ENCODE assay signal across 9 mouse cellular contexts in the genomic region with DNA sequence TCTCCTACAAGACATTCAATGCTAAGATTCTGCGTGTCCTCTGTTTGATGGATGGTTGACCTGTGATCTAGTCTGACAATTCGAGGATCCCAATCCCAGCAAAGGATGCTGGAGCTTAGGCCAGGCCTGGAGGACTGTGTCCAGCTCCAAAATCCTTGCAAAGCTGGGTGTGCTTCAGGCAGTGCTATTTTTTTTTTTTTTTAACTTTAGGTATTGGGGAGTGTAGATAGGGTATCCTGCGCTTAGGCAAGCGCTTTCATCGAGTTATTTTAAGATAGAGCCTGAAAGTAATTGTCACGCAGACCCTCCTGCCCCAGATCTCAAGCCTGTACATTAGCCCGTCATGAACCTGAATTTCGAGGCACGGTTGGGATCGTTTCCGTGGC. TPM values are rescaled to one million over a fixed set of nuclear protein-coding genes. Genes with fewer than 3 reads are reported as not detected.
DNase-seq lines count a peak whose midpoint lies in the region; ATAC-seq and TF ChIP-seq lines count a peak whose summit lies in the region.
"Had no signal": no experiment of that assay in that cellular context is flagged by ENCODE, and none has a peak within 500 bp of the region (broad histone marks: within the 10 kb centered on the region; RNA-seq: fewer than 3 reads in every experiment).

No protein-coding gene starts in this region.

- 33% methylated on average over 11 of the region's 11 CpGs for WGBS in heart, embryonic 14.5 days
- WGBS in hindbrain, embryonic 12.5 days = 38% methylated on average over 11 of the region's 11 CpGs
- WGBS in midbrain, embryonic 10.5 days = 42% methylated on average over 11 of the region's 11 CpGs

- H3K27ac ChIP-seq in heart, embryonic 14.5 days (replicated peaks in 1 of 2; ENCODE audit: control insufficient read depth in 1 of 2, insufficient read depth in 1 of 2, low read depth in 2 of 2, low read length in 2 of 2) = no peak overlapping the region
- H3K27ac ChIP-seq in MEL (ENCODE audit: control insufficient read depth, low read depth, low read length) = peak overlapping the region; percentile 33
- H3K27ac ChIP-seq in hindbrain, embryonic 12.5 days = no peak overlapping the region
- no peak overlapping the region for H3K27ac ChIP-seq in midbrain, embryonic 10.5 days (replicated peaks)

- H3K4me2 ChIP-seq in heart, embryonic 14.5 days (ENCODE audit: low read length) = peak overlapping the region; percentile 74
- peak overlapping the region; percentile 63 for H3K4me2 ChIP-seq in hindbrain, embryonic 12.5 days (replicated peaks)

- peak overlapping the region; percentile 36 to 45 for H3K4me3 ChIP-seq in heart, embryonic 14.5 days (ENCODE audit: control insufficient read depth in 1 of 2, insufficient read depth in 1 of 2, low read depth in 1 of 2, low read length in 2 of 2)
- H3K4me3 ChIP-seq in MEL (ENCODE audit: control insufficient read depth in 1 of 2, insufficient read depth in 1 of 2, low read depth in 2 of 2, low read length in 2 of 2) = peak overlapping the region; percentile 35 to 37; a peak in 3 of 4 replicates
- peak overlapping the region; percentile 43 for H3K4me3 ChIP-seq in hindbrain, embryonic 12.5 days
- H3K4me3 ChIP-seq in midbrain, embryonic 10.5 days = peak overlapping the region; percentile 44

- H3K4me1 ChIP-seq in heart, embryonic 14.5 days (ENCODE audit: control insufficient read depth in 2 of 2, insufficient read depth in 2 of 2, low read length in 2 of 2) = peaks cover 4 to 10% of the 10 kb centered on the region in 2 experiments; a peak in 3 of 4 replicates
- H3K4me1 ChIP-seq in MEL (ENCODE audit: control insufficient read depth in 1 of 2, insufficient read depth in 2 of 2, low read length in 2 of 2) = peaks cover 6 to 11% of the 10 kb centered on the region in 2 experiments; a peak in 3 of 4 replicates
- 0 out of 2 replicates have a peak, but pooled peaks cover 8% of the 10 kb centered on the region for H3K4me1 ChIP-seq in hindbrain, embryonic 12.5 days
- H3K4me1 ChIP-seq in midbrain, embryonic 10.5 days = peaks cover 11% of the 10 kb centered on the region

- no peak for TF ChIP-seq CTCF in MEL (IDR thresholded peaks at IDR 0.05 in 2 of 3, conservative IDR thresholded peaks at IDR 0.05 in 1 of 3; ENCODE audit: control insufficient read depth in 1 of 3, insufficient read depth in 1 of 3, low read depth in 2 of 3, low read length in 3 of 3, poor library complexity in 1 of 3, severe bottlenecking in 1 of 3)

- TF ChIP-seq RAD21 in MEL (IDR thresholded peaks at IDR 0.05; ENCODE audit: low read depth, low read length) = no peak

- TF ChIP-seq POLR2A in MEL (IDR thresholded peaks at IDR 0.05; ENCODE audit: control insufficient read depth in 1 of 2, insufficient read depth in 1 of 2, low read depth in 1 of 2, low read length in 2 of 2, poor library complexity in 1 of 2) = no peak; a peak in 1 of 4 replicates

- peaks cover 54% of the 10 kb centered on the region for H3K27me3 ChIP-seq in heart, embryonic 14.5 days (ENCODE audit: control insufficient read depth, insufficient read depth, low read length)
- H3K27me3 ChIP-seq in MEL (ENCODE audit: control insufficient read depth in 1 of 2, insufficient read depth in 2 of 2, low read length in 2 of 2) = no peaks in the 10 kb centered on the region
- H3K27me3 ChIP-seq in hindbrain, embryonic 12.5 days = peaks cover 53% of the 10 kb centered on the region
- H3K27me3 ChIP-seq in midbrain, embryonic 10.5 days (ENCODE audit: low read depth, poor library complexity, severe bottlenecking) = peaks cover 68% of the 10 kb centered on the region

- intact Hi-C loops in heart, postnatal 10 days (cut with DNase I) = no loop called here

- H3K79me2 ChIP-seq in MEL (ENCODE audit: control insufficient read depth, insufficient read depth, low read length, poor library complexity) = peaks cover 17% of the 10 kb centered on the region

- no peak for ATAC-seq in heart, embryonic 14.5 days (ENCODE audit: insufficient number of reproducible peaks, insufficient read depth, low FRiP score, low read depth)
- ATAC-seq in hindbrain, embryonic 12.5 days (ENCODE audit: low FRiP score) = no peak
- no peak for ATAC-seq in cerebellum, adult (ENCODE audit: insufficient number of reproducible peaks, low FRiP score, low TSS enrichment)

- DNase-seq in heart, postnatal 10 days = no peak
- DNase-seq in MEL (ENCODE audit: low read depth, low spot score) = no peak
- DNase-seq in midbrain, embryonic 10.5 days (ENCODE audit: low spot score) = no peak
- DNase-seq in adrenal gland, postnatal 25 days = no peak
- no peak for DNase-seq in adrenal gland, adult 2 months

- no peak overlapping the region for H3K9ac ChIP-seq in heart, embryonic 14.5 days (ENCODE audit: low read length)
- peak overlapping the region; percentile 39 for H3K9ac ChIP-seq in MEL (ENCODE audit: control insufficient read depth, low read depth, low read length, poor library complexity, severe bottlenecking)
- no peak overlapping the region for H3K9ac ChIP-seq in hindbrain, embryonic 12.5 days

- H3K9me3 ChIP-seq in heart, embryonic 14.5 days (ENCODE audit: control insufficient read depth, low read length) = no peaks in the 10 kb centered on the region
- no peaks in the 10 kb centered on the region for H3K9me3 ChIP-seq in MEL (replicated peaks; ENCODE audit: insufficient read depth, low read length)
- H3K9me3 ChIP-seq in hindbrain, embryonic 12.5 days (replicated peaks) = no peaks in the 10 kb centered on the region
- no peaks in the 10 kb centered on the region for H3K9me3 ChIP-seq in midbrain, embryonic 10.5 days (replicated peaks)

- H3K36me3 ChIP-seq in heart, embryonic 14.5 days (ENCODE audit: control insufficient read depth, insufficient read depth, low read length) = no peaks in the 10 kb centered on the region
- H3K36me3 ChIP-seq in MEL (ENCODE audit: control insufficient read depth in 1 of 2, insufficient read depth in 2 of 2, low read length in 2 of 2) = peaks cover 0 to 15% of the 10 kb centered on the region in 2 experiments
- no peaks in the 10 kb centered on the region for H3K36me3 ChIP-seq in hindbrain, embryonic 12.5 days
- H3K36me3 ChIP-seq in midbrain, embryonic 10.5 days = no peaks in the 10 kb centered on the region

- TF ChIP-seq EP300 in MEL (IDR thresholded peaks at IDR 0.05; ENCODE audit: low read depth in 1 of 2, low read length in 2 of 2) = no peak

RNA-seq across cellular contexts. Expression of a gene that starts 0.3 kb away (rescaled TPM):
- polyA plus RNA-seq in heart, embryonic 14.5 days (2014; fragmentation: Nextera tagmentation; extraction: Ambion mirVana) = 0.08 and 0.30 TPM in 2 replicates
- total RNA-seq in heart, postnatal 10 days (2021) = not detected
- total RNA-seq in MEL (2012; rRNA removed) = 4.7 and 5.5 TPM in 2 replicates
- 1 to 10 TPM in 1 of 2 experiments, not detected in 1; 7.2 TPM for polyA plus RNA-seq in MEL (2012; ENCODE audit: insufficient read depth in 1 of 2, insufficient read length in 2 of 2, low read depth in 1 of 2, low replicate concordance in 2 of 2, missing spikeins in 1 of 2)
- 0.34 and 0.51 TPM in 2 replicates for polyA plus RNA-seq in hindbrain, embryonic 12.5 days (2016; fragmentation: Nextera tagmentation; extraction: Ambion mirVana)
- polyA plus RNA-seq in midbrain, embryonic 10.5 days (2016; fragmentation: Nextera tagmentation; extraction: Ambion mirVana) = 0.09 and 0.15 TPM in 2 replicates
- not detected in 2 replicates for total RNA-seq in adrenal gland, postnatal 25 days (2021)
- total RNA-seq in adrenal gland, adult 2 months (2021) = not detected
- polyA plus RNA-seq in adrenal gland, adult 2 months (2012; rRNA removed) = 0.06 TPM in 1 of 2 replicates, not detected in the other

RNA-seq across cellular contexts. Expression of a gene that starts 16.7 kb away (rescaled TPM):
- 0.51 and 0.66 TPM in 2 replicates for polyA plus RNA-seq in heart, embryonic 14.5 days (2014; fragmentation: Nextera tagmentation; extraction: Ambion mirVana)
- total RNA-seq in heart, postnatal 10 days (2021) = not detected
- total RNA-seq in MEL (2012; rRNA removed) = not detected in 2 replicates
- not detected for polyA plus RNA-seq in MEL (2012; ENCODE audit: insufficient read depth in 1 of 2, insufficient read length in 2 of 2, low read depth in 1 of 2, low replicate concordance in 2 of 2, missing spikeins in 1 of 2)
- polyA plus RNA-seq in hindbrain, embryonic 12.5 days (2016; fragmentation: Nextera tagmentation; extraction: Ambion mirVana) = 5.1 and 5.3 TPM in 2 replicates
- polyA plus RNA-seq in midbrain, embryonic 10.5 days (2016; fragmentation: Nextera tagmentation; extraction: Ambion mirVana) = 0.83 and 1.0 TPM in 2 replicates
- total RNA-seq in adrenal gland, postnatal 25 days (2021) = not detected in 2 replicates
- not detected for total RNA-seq in adrenal gland, adult 2 months (2021)
- 0.08 TPM in 1 of 2 replicates, not detected in the other for polyA plus RNA-seq in adrenal gland, adult 2 months (2012; rRNA removed)
- total RNA-seq: common myeloid progenitor, adult 5-6 weeks had no signal

RNA-seq across cellular contexts. Expression of a gene that starts 27.3 kb away (rescaled TPM):
- not detected in 2 replicates for polyA plus RNA-seq in heart, embryonic 14.5 days (2014; fragmentation: Nextera tagmentation; extraction: Ambion mirVana)
- not detected for total RNA-seq in heart, postnatal 10 days (2021)
- total RNA-seq in MEL (2012; rRNA removed) = not detected in 2 replicates
- under 1 TPM in 1 of 2 experiments, not detected in 1; 0.19 TPM for polyA plus RNA-seq in MEL (2012; ENCODE audit: insufficient read depth in 1 of 2, insufficient read length in 2 of 2, low read depth in 1 of 2, low replicate concordance in 2 of 2, missing spikeins in 1 of 2)
- 0.68 and 1.2 TPM in 2 replicates for polyA plus RNA-seq in hindbrain, embryonic 12.5 days (2016; fragmentation: Nextera tagmentation; extraction: Ambion mirVana)
- polyA plus RNA-seq in midbrain, embryonic 10.5 days (2016; fragmentation: Nextera tagmentation; extraction: Ambion mirVana) = not detected in 2 replicates
- not detected in 2 replicates for total RNA-seq in adrenal gland, postnatal 25 days (2021)
- not detected for total RNA-seq in adrenal gland, adult 2 months (2021)
- polyA plus RNA-seq in adrenal gland, adult 2 months (2012; rRNA removed) = not detected in 2 replicates
- total RNA-seq: common myeloid progenitor, adult 5-6 weeks had no signal

RNA-seq across cellular contexts. Expression of a gene that starts 39.6 kb away (rescaled TPM):
- polyA plus RNA-seq in heart, embryonic 14.5 days (2014; fragmentation: Nextera tagmentation; extraction: Ambion mirVana) = not detected in 2 replicates
- total RNA-seq in heart, postnatal 10 days (2021) = not detected
- total RNA-seq in MEL (2012; rRNA removed) = not detected in 2 replicates
- polyA plus RNA-seq in MEL (2012; ENCODE audit: insufficient read depth in 1 of 2, insufficient read length in 2 of 2, low read depth in 1 of 2, low replicate concordance in 2 of 2, missing spikeins in 1 of 2) = not detected
- not detected in 2 replicates for polyA plus RNA-seq in hindbrain, embryonic 12.5 days (2016; fragmentation: Nextera tagmentation; extraction: Ambion mirVana)
- polyA plus RNA-seq in midbrain, embryonic 10.5 days (2016; fragmentation: Nextera tagmentation; extraction: Ambion mirVana) = not detected in 2 replicates
- total RNA-seq in adrenal gland, postnatal 25 days (2021) = 4.2 and 10.3 TPM in 2 replicates
- 10 to 100 TPM in 1 of 2 experiments, not detected in 1; 18.6 TPM for total RNA-seq in adrenal gland, adult 2 months (2021)
- not detected in 2 replicates for polyA plus RNA-seq in adrenal gland, adult 2 months (2012; rRNA removed)
- total RNA-seq: common myeloid progenitor, adult 5-6 weeks had no signal

RNA-seq across cellular contexts. Expression of a gene that starts 47.8 kb away (rescaled TPM):
- polyA plus RNA-seq in heart, embryonic 14.5 days (2014; fragmentation: Nextera tagmentation; extraction: Ambion mirVana) = 0.77 and 0.88 TPM in 2 replicates
- total RNA-seq in heart, postnatal 10 days (2021) = 1 to 10 TPM in 1 of 2 experiments, under 1 TPM in 1; 0.96 to 1.1 TPM
- 12.9 and 19.0 TPM in 2 replicates for total RNA-seq in MEL (2012; rRNA removed)
- polyA plus RNA-seq in MEL (2012; ENCODE audit: insufficient read depth in 1 of 2, insufficient read length in 2 of 2, low read depth in 1 of 2, low replicate concordance in 2 of 2, missing spikeins in 1 of 2) = 10 to 100 TPM in 1 of 2 experiments, not detected in 1; 20.9 TPM
- polyA plus RNA-seq in hindbrain, embryonic 12.5 days (2016; fragmentation: Nextera tagmentation; extraction: Ambion mirVana) = 0.76 and 0.90 TPM in 2 replicates
- 0.30 and 0.53 TPM in 2 replicates for polyA plus RNA-seq in midbrain, embryonic 10.5 days (2016; fragmentation: Nextera tagmentation; extraction: Ambion mirVana)
- total RNA-seq in adrenal gland, postnatal 25 days (2021) = 1.1 and 1.6 TPM in 2 replicates
- under 1 TPM; 0.52 to 0.73 TPM for total RNA-seq in adrenal gland, adult 2 months (2021)
- polyA plus RNA-seq in adrenal gland, adult 2 months (2012; rRNA removed) = 0.49 and 0.67 TPM in 2 replicates
